Mouse (Mus musculus): ENCODE data around the gene Gm3415.
"Not testable (repeated sequence)": the region's sequence is repeated elsewhere in the genome, so short reads cannot be mapped to it uniquely, and the experiment has no call there.

Gene Gm3415

GRCm38 (mm10) chr5:146555836-146556235, at the start of gene Gm3415:
Gm3415 (plus strand) TSS chr5:146556136.
- not testable (repeated sequence) for DNase-seq (ENCODE audit: low spot score)

GRCm38 (mm10) chr5:146513823-146514222, 42.1 kb upstream of the Gm3415 start, which contains the start of gene Gm3402:
Gm3402 (plus strand) TSS chr5:146514123.
- not testable (repeated sequence) for DNase-seq (ENCODE audit: low spot score)

- DNase-seq (ENCODE audit: low spot score), result not testable (repeated sequence)
Observed at GRCm38 (mm10) chr5:146525501-146525900, 30.4 kb upstream of the Gm3415 start, which contains the start of gene Gm3404. Gm3404 (plus strand) TSS chr5:146525801.

GRCm38 (mm10) chr5:146537347-146537746, 18.6 kb upstream of the Gm3415 start, which contains the start of gene Gm3409:
Gm3409 (plus strand) TSS chr5:146537647.
- not testable (repeated sequence) for DNase-seq (ENCODE audit: low spot score)

- no peak for DNase-seq (ENCODE audit: low spot score)
Observed at GRCm38 (mm10) chr5:146564259-146564658, 8.3 kb downstream of the Gm3415 start.

- no peak for DNase-seq (ENCODE audit: low spot score)
Observed at GRCm38 (mm10) chr5:146567054-146567453, 11.1 kb downstream of the Gm3415 start.

- DNase-seq (ENCODE audit: low spot score), result not testable (repeated sequence)
Observed at GRCm38 (mm10) chr5:146570179-146570578, 14.2 kb downstream of the Gm3415 start.

GRCm38 (mm10) chr5:146571830-146572734, 16.1 kb downstream of the Gm3415 start:
- peak; percentile 75 for DNase-seq (ENCODE audit: low spot score)

- DNase-seq (ENCODE audit: low spot score), result not testable (repeated sequence)
Observed at GRCm38 (mm10) chr5:146572735-146573042, 16.8 kb downstream of the Gm3415 start.

- no peak for DNase-seq (ENCODE audit: low spot score)
Observed at GRCm38 (mm10) chr5:146576668-146577067, 20.7 kb downstream of the Gm3415 start.

- DNase-seq (ENCODE audit: low spot score), result no peak
Observed at GRCm38 (mm10) chr5:146584156-146584477, 28.2 kb downstream of the Gm3415 start.

GRCm38 (mm10) chr5:146584478-146585306, 28.8 kb downstream of the Gm3415 start, which contains the start of gene Gpr12:
Gpr12 (minus strand) TSS chr5:146585239.
- no peak for DNase-seq (ENCODE audit: low spot score)

GRCm38 (mm10) chr5:146585307-146585651, 29.3 kb downstream of the Gm3415 start:
- DNase-seq (ENCODE audit: low spot score), result no peak

- DNase-seq (ENCODE audit: low spot score), result no peak
Observed at GRCm38 (mm10) chr5:146586357-146587070, 30.6 kb downstream of the Gm3415 start.

- no peak for DNase-seq (ENCODE audit: low spot score)
Observed at GRCm38 (mm10) chr5:146590987-146591386, 35.1 kb downstream of the Gm3415 start.

GRCm38 (mm10) chr5:146591636-146592035, 35.7 kb downstream of the Gm3415 start:
- no peak for DNase-seq (ENCODE audit: low spot score)

- no peak for DNase-seq (ENCODE audit: low spot score)
Observed at GRCm38 (mm10) chr5:146592580-146592979, 36.6 kb downstream of the Gm3415 start.

GRCm38 (mm10) chr5:146596612-146597502, 40.9 kb downstream of the Gm3415 start:
- no peak for DNase-seq (ENCODE audit: low spot score)

- no peak for DNase-seq (ENCODE audit: low spot score)
Observed at GRCm38 (mm10) chr5:146597503-146597874, 41.6 kb downstream of the Gm3415 start.

- no peak for DNase-seq (ENCODE audit: low spot score)
Observed at GRCm38 (mm10) chr5:146598215-146599119, 42.5 kb downstream of the Gm3415 start.
